Mouse (Mus musculus) forebrain, embryonic 11.5 days (tissue): ENCODE data around the gene Evl. TPM values are rescaled to one million over a fixed set of nuclear protein-coding genes. Genes with fewer than 3 reads are reported as not detected.

Experiments used
- ATAC-seq: fragments of 200-750 bp; cut with Nextera tagmentation; replicated peaks from 2 replicates; pipeline ENCODE4 v1.8.0; 2017; ENCODE audit warnings: moderate TSS enrichment; ENCODE audit not compliant: low FRiP score
- DNase-seq: peaks from one replicate; pipeline ENCODE4 v3.0.0-alpha.2; 2017; ENCODE audit warnings: low spot score
- H3K27ac ChIP-seq: fragments of 300-500 bp; sonication (generic); 2 replicates; pipeline ENCODE4 v1.5.1; 2014; ENCODE audit warnings: low read depth, low read length
- H3K27me3 ChIP-seq: fragments of 300-500 bp; sonication (generic); 2 replicates; pipeline ENCODE4 v1.6.1; 2014; ENCODE audit warnings: mild to moderate bottlenecking, low read length, mixed read lengths; ENCODE audit not compliant: control insufficient read depth, insufficient read depth
- H3K36me3 ChIP-seq: fragments of 300-500 bp; sonication (generic); 2 replicates; pipeline ENCODE4 v1.6.1; 2014; ENCODE audit warnings: mild to moderate bottlenecking, low read length, moderate library complexity, mixed read lengths; ENCODE audit not compliant: control insufficient read depth, insufficient read depth
- H3K4me1 ChIP-seq: fragments of 300-500 bp; sonication (generic); replicated peaks from 2 replicates; pipeline ENCODE4 v1.6.1; 2014; ENCODE audit warnings: low read length, mixed read lengths; ENCODE audit not compliant: control insufficient read depth, insufficient read depth
- H3K4me2 ChIP-seq: fragments of 300-500 bp; sonication (generic); 2 replicates; pipeline ENCODE4 v1.6.1; 2014; ENCODE audit warnings: low read depth, mild to moderate bottlenecking, low read length, moderate library complexity, mixed read lengths; ENCODE audit not compliant: severe bottlenecking
- H3K4me3 ChIP-seq: fragments of 300-500 bp; sonication (generic); 2 replicates; pipeline ENCODE4 v1.5.1; 2014; ENCODE audit warnings: low read depth, low read length
- H3K9ac ChIP-seq: fragments of 300-500 bp; sonication (generic); 2 replicates; pipeline ENCODE4 v1.6.1; 2014; ENCODE audit warnings: low read length
- H3K9me3 ChIP-seq: fragments of 300-500 bp; sonication (generic); 2 replicates; pipeline ENCODE4 v1.6.1; 2016; ENCODE audit warnings: low read length, mixed read lengths; ENCODE audit not compliant: control insufficient read depth
- WGBS: fragments of 180-500 bp; shearing (Covaris S2); extraction: QIAGEN DNeasy Blood & Tissue Kit; methylation state at CpG from one replicate; pipeline ENCODE4 v1.1.7; 2014; 5-methylcytosine and 5-hydroxymethylcytosine counted together
- polyA plus RNA-seq: library from polyadenylated mRNA; unstranded; fragments of >200 nt; fragmentation: Nextera tagmentation; extraction: Ambion mirVana; gene quantifications from 2 replicates; pipeline ENCODE4 v1.2.1, GENCODE M21; 2014

Gene Evl
- polyA plus RNA-seq, 1 experiment from 2014 or later, result 111 TPM

- H3K36me3 ChIP-seq, result no peaks in the 10 kb centered on the region; the same call in 1 of the 2 replicates
- no peaks in the 10 kb centered on the region for H3K27me3 ChIP-seq
- WGBS, result 94% methylated on average over 5 of the region's 5 CpGs
- no peaks in the 10 kb centered on the region for H3K9me3 ChIP-seq
- DNase-seq (no peak), ATAC-seq (no peak)
- H3K9ac ChIP-seq, result no peak overlapping the region
- no peak overlapping the region for H3K27ac ChIP-seq
- no peak overlapping the region for H3K4me2 ChIP-seq
- H3K4me3 ChIP-seq, result no peak overlapping the region
- H3K4me1 ChIP-seq, result 0 out of 2 replicates have a peak, but pooled peaks cover 2% of the 10 kb centered on the region
Measured at GRCm38 (mm10) chr12:108622406-108622805, 67.9 kb downstream of the Evl start.

GRCm38 (mm10) chr12:108629556-108629955 lies 75.0 kb downstream of the Evl start:
- no peak overlapping the region for H3K27ac ChIP-seq
- no peak overlapping the region for H3K4me3 ChIP-seq
- no peaks in the 10 kb centered on the region for H3K9me3 ChIP-seq
- no peaks in the 10 kb centered on the region for H3K27me3 ChIP-seq
- H3K36me3 ChIP-seq, result no peaks in the 10 kb centered on the region; the same call in 1 of the 2 replicates
- 0 out of 2 replicates have a peak, but pooled peaks cover 2% of the 10 kb centered on the region for H3K4me1 ChIP-seq
- WGBS, result 100% methylated on average over 1 of the region's 1 CpGs
- ATAC-seq (no peak), DNase-seq (no peak)
- H3K4me2 ChIP-seq, result no peak overlapping the region
- no peak overlapping the region for H3K9ac ChIP-seq

DNA sequence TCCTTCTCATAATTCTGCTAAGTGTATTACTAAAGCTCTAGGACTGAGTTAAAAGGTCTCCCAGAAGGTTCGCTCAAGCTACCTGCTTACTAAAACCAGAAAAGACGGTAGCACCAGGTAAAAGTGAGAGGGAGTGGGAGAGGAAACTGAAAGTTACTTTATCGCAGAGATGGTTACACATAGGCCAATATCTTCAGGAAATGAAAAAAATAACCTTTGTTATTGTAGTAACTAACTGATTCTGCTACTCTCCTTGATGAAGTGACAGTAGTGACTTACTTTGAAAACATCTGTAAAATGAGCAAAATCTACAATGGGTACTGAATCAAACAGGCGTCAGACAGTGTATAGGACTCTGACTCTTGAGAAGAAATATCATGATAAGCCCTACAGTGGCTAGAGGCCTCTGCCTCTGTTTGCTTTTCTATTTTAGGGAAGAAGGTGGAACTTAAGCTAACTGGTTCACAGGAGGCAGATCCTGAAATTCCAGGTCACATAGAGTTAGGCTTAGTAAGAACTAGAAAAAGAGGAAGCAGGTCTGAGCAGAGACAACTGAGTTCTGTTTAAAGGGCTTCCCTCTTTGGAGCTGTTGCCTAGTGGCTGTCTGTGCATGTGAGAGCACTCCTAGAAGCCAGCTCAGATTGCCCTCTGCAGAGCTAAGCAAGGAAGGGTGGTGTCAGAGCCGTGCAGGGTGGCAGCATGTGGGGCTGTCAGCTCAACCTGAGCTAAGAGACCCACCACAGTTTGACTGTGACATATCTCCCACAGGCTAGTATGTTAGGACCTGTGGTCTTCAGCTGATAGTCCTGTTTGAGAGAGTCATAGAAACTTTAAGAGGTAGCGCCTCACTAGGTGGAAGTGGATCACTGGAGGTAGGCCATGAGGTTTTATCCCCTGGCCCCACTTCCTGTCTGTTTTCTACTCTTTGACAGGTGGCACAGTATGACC lies 76.5 kb downstream of the Evl start:
- WGBS, result 92% methylated on average over 6 of the region's 6 CpGs
- ATAC-seq, result no peak
- H3K36me3 ChIP-seq, result no peaks in the 10 kb centered on the region
- H3K27me3 ChIP-seq, result no peaks in the 10 kb centered on the region
- DNase-seq, result no peak
- no peak overlapping the region for H3K4me3 ChIP-seq
- H3K4me2 ChIP-seq, result no peak overlapping the region
- no peaks in the 10 kb centered on the region for H3K4me1 ChIP-seq
- no peak overlapping the region for H3K27ac ChIP-seq
- no peaks in the 10 kb centered on the region for H3K9me3 ChIP-seq
- no peak overlapping the region for H3K9ac ChIP-seq

- Histone ChIP-seq H3K27ac (no peak overlapping the region), H3K9me3 (no peaks in the 10 kb centered on the region), H3K4me3 (no peak overlapping the region), H3K4me2 (no peak overlapping the region), H3K36me3 (no peaks in the 10 kb centered on the region), H3K27me3 (no peaks in the 10 kb centered on the region), H3K4me1 (no peaks in the 10 kb centered on the region), H3K9ac (no peak overlapping the region)
- ATAC-seq, result no peak
- no peak for DNase-seq
Measured at GRCm38 (mm10) chr12:108632501-108632900, 78.0 kb downstream of the Evl start.

DNA sequence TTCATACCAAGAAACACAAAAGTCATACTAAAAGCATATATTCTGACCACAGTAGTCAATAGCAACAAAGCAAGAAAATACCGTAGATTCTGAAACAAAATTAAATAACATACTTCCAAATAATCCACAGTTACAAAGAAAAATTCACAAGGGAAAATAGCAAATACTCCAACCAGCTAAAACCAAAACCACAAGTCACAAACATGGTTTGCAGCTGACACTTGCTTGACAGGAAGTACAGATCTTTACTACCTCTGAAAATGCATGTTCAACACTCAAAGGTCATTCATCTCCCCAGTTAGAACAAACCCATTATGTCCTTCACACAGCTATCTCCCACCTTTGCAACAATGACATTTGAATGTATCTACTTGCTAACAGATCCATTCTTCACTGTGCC lies 79.5 kb downstream of the Evl start:
- H3K9ac ChIP-seq, result no peak overlapping the region
- H3K27ac ChIP-seq, result no peak overlapping the region
- whole genome bisulfite sequencing, result 94% methylated on average over 1 of the region's 1 CpGs
- ATAC-seq, result no peak
- H3K4me3 ChIP-seq, result no peak overlapping the region
- no peaks in the 10 kb centered on the region for H3K27me3 ChIP-seq
- no peaks in the 10 kb centered on the region for H3K9me3 ChIP-seq
- H3K4me1 ChIP-seq, result no peaks in the 10 kb centered on the region
- H3K36me3 ChIP-seq, result no peaks in the 10 kb centered on the region
- DNase-seq, result no peak
- H3K4me2 ChIP-seq, result no peak overlapping the region

DNA sequence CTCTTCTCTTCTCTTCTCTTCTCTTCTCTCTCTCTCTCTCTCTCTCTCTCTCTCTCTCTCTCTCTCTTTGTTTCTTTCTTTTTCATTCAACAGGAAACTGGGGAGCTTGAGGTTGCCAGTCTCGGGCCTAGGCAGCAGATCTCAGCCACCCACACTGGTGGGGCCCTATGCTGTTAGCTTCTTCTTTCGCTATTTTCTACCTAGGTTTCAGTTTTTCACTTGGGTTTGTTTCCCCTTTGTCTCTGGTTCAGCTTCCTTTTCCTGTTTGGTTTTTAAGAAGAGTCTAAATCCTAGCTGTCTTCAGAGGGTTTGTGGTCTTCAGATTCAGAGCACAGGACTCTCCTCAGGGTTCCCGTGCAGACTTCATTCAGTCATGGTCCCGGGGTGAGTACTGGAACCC lies 81.0 kb downstream of the Evl start:
- H3K27ac ChIP-seq, result no peak overlapping the region
- ATAC-seq (no peak), DNase-seq (no peak)
- H3K4me3 ChIP-seq, result no peak overlapping the region
- no peak overlapping the region for H3K9ac ChIP-seq
- H3K4me2 ChIP-seq, result no peak overlapping the region
- H3K36me3 ChIP-seq, result no peaks in the 10 kb centered on the region
- H3K27me3 ChIP-seq, result no peaks in the 10 kb centered on the region
- no peaks in the 10 kb centered on the region for H3K4me1 ChIP-seq
- WGBS, result 94% methylated on average over 4 of the region's 4 CpGs
- H3K9me3 ChIP-seq, result no peaks in the 10 kb centered on the region

DNA sequence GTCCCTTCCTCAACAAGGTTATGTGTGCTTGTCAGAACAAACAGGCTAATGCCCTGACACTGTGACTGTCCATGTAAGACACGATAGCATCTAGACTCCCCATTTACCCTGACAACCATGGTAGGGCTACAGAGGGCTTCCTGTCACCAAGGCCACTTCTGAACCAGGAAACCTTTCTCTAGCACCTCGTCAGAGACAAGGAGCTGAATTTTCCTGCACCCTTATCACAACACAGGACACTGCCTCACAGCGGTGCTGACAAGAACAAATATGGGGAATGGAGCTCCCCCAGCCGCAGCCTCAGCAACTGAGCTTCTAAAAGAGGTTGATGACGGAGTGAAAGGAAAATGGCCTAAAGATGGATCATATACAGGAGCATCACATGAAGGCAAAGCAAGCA lies 82.9 kb downstream of the Evl start:
- Histone ChIP-seq H3K27ac (no peak overlapping the region), H3K9me3 (no peaks in the 10 kb centered on the region), H3K9ac (no peak overlapping the region), H3K4me1 (no peaks in the 10 kb centered on the region), H3K36me3 (no peaks in the 10 kb centered on the region), H3K4me3 (no peak overlapping the region), H3K27me3 (no peaks in the 10 kb centered on the region), H3K4me2 (no peak overlapping the region)
- no peak for ATAC-seq
- WGBS, result 90% methylated on average over 5 of the region's 5 CpGs
- DNase-seq, result no peak

DNA sequence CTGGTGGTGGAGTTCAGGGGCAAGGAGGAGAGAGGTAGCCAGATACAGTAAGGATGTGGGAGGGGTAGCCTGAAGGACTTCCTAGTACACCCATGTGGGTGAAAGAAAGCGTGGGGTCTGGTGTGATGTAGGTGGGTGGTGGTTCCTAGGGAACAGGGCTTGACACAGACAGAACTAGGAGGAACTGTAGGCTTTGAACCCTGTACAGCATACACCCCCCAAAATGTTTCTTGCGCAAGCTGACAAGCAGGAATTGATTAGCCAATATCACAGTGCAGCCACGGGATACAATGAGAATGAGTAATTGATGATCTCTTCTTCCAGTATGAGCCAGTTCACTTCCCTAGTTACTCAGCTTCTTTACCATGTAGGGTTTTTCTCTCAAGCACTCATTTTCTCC lies 84.6 kb downstream of the Evl start:
- Histone ChIP-seq H3K36me3 (no peaks in the 10 kb centered on the region), H3K27ac (no peak overlapping the region), H3K9ac (no peak overlapping the region), H3K4me3 (no peak overlapping the region), H3K4me1 (no peaks in the 10 kb centered on the region), H3K4me2 (no peak overlapping the region), H3K27me3 (no peaks in the 10 kb centered on the region), H3K9me3 (no peaks in the 10 kb centered on the region)
- WGBS, result 85% methylated on average over 3 of the region's 3 CpGs
- ATAC-seq (no peak), DNase-seq (no peak)

DNA sequence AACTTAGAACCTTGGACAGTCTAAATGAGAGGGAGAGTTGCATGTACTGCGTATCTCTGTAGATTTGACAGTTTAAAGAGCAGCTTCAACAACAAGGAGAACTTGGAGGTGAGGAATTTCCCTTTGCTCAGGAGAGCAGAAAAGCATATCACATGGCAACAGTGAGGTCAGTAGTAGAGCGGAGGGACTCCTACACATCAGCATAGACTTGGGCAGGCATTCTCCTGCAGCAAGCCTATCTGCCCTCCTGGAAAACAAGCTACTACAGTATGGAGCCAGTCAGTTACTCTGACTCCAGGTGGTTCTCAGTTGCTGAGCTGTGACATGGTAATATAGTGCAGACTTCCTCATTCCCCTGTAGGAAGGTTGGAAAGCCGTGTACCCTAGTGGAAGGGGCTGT lies 87.5 kb downstream of the Evl start:
- Histone ChIP-seq H3K9me3 (no peaks in the 10 kb centered on the region), H3K4me3 (no peak overlapping the region), H3K9ac (no peak overlapping the region), H3K36me3 (no peaks in the 10 kb centered on the region), H3K4me2 (no peak overlapping the region), H3K4me1 (no peaks in the 10 kb centered on the region), H3K27me3 (no peaks in the 10 kb centered on the region), H3K27ac (no peak overlapping the region)
- ATAC-seq, result no peak
- WGBS, result 95% methylated on average over 3 of the region's 3 CpGs
- no peak for DNase-seq
